Mouse (Mus musculus) kidney, embryonic 16.5 days (tissue): ENCODE results near the gene Trhr2. TPM values are rescaled to one million over a fixed set of nuclear protein-coding genes. Genes with fewer than 3 reads are reported as not detected.

ENCODE experiments used
- ATAC-seq: fragments of 200-750 bp; cut with Nextera tagmentation; 2 replicates; pipeline ENCODE4 v1.8.0; 2017; ENCODE audit warnings: moderate TSS enrichment; ENCODE audit not compliant: low FRiP score, low TSS enrichment
- H3K27ac ChIP-seq: fragments of 300-500 bp; sonication (generic); 2 replicates; pipeline ENCODE4 v1.5.1; 2014; ENCODE audit warnings: low read length
- H3K27me3 ChIP-seq: fragments of 300-500 bp; sonication (generic); 2 replicates; pipeline ENCODE4 v1.6.1; 2014; ENCODE audit warnings: low read length, control low read depth, mixed read lengths; ENCODE audit not compliant: insufficient read depth
- H3K36me3 ChIP-seq: fragments of 300-500 bp; sonication (generic); 2 replicates; pipeline ENCODE4 v1.6.1; 2014; ENCODE audit warnings: low read length, control low read depth, mixed read lengths; ENCODE audit not compliant: insufficient read depth
- H3K4me1 ChIP-seq: fragments of 300-500 bp; sonication (generic); 2 replicates; pipeline ENCODE4 v1.6.1; 2014; ENCODE audit warnings: low read length, control low read depth, mixed read lengths; ENCODE audit not compliant: insufficient read depth
- H3K4me2 ChIP-seq: fragments of 300-500 bp; sonication (generic); replicated peaks from 2 replicates; pipeline ENCODE4 v1.6.1; 2014; ENCODE audit warnings: low read depth, low read length
- H3K4me3 ChIP-seq: fragments of 300-500 bp; sonication (generic); 2 replicates; pipeline ENCODE4 v1.5.1; 2014; ENCODE audit warnings: mild to moderate bottlenecking, low read length
- H3K9ac ChIP-seq: fragments of 300-500 bp; sonication (generic); replicated peaks from 2 replicates; pipeline ENCODE4 v1.6.1; 2014; ENCODE audit warnings: low read length
- H3K9me3 ChIP-seq: fragments of 300-500 bp; sonication (generic); 2 replicates; pipeline ENCODE4 v1.6.1; 2016; ENCODE audit warnings: low read length, control low read depth
- WGBS: fragments of 180-500 bp; shearing (Covaris S2); extraction: QIAGEN DNeasy Blood & Tissue Kit; methylation state at CpG from one replicate; pipeline ENCODE4 v1.1.7; 2014; 5-methylcytosine and 5-hydroxymethylcytosine counted together
- polyA plus RNA-seq: library from polyadenylated mRNA; unstranded; fragments of >200 nt; fragmentation: Nextera tagmentation; extraction: Ambion mirVana; gene quantifications from 2 replicates; pipeline ENCODE4 v1.2.1, GENCODE M21; 2015

The Trhr2 gene
- polyA plus RNA-seq, 1 experiment from 2014 or later = not detected

GRCm38 (mm10) chr8:122313310-122313709 lies 47.2 kb downstream of the Trhr2 start:
- no peaks in the 10 kb centered on the region; the same call in 1 of the 2 replicates for H3K4me1 ChIP-seq
- no peaks in the 10 kb centered on the region for H3K36me3 ChIP-seq
- no peaks in the 10 kb centered on the region for H3K27me3 ChIP-seq
- H3K27ac ChIP-seq = no peak overlapping the region
- H3K4me2 ChIP-seq = no peak overlapping the region
- H3K9me3 ChIP-seq = no peaks in the 10 kb centered on the region
- no peak for ATAC-seq
- H3K4me3 ChIP-seq = no peak overlapping the region
- WGBS = 57% methylated on average over 12 of the region's 12 CpGs
- H3K9ac ChIP-seq = no peak overlapping the region

GRCm38 (mm10) chr8:122312553-122312952 lies 48.0 kb downstream of the Trhr2 start:
- no peak overlapping the region for H3K4me2 ChIP-seq
- no peaks in the 10 kb centered on the region for H3K9me3 ChIP-seq
- H3K4me1 ChIP-seq = no peaks in the 10 kb centered on the region; the same call in 1 of the 2 replicates
- no peaks in the 10 kb centered on the region for H3K27me3 ChIP-seq
- H3K4me3 ChIP-seq = no peak overlapping the region
- WGBS = 72% methylated on average over 2 of the region's 2 CpGs
- H3K9ac ChIP-seq = no peak overlapping the region
- ATAC-seq = no peak
- H3K36me3 ChIP-seq = no peaks in the 10 kb centered on the region
- no peak overlapping the region for H3K27ac ChIP-seq

GRCm38 (mm10) chr8:122311115-122311514 lies 49.4 kb downstream of the Trhr2 start:
- Histone ChIP-seq H3K4me2 (no peak overlapping the region), H3K4me1 (no peaks in the 10 kb centered on the region; the same call in 1 of the 2 replicates), H3K27ac (no peak overlapping the region), H3K4me3 (no peak overlapping the region), H3K9ac (no peak overlapping the region), H3K27me3 (no peaks in the 10 kb centered on the region), H3K36me3 (no peaks in the 10 kb centered on the region), H3K9me3 (no peaks in the 10 kb centered on the region)
- 89% methylated on average over 2 of the region's 2 CpGs for WGBS
- ATAC-seq = no peak

GRCm38 (mm10) chr8:122309272-122309671 lies 51.3 kb downstream of the Trhr2 start:
- 84% methylated on average over 12 of the region's 12 CpGs for WGBS
- Histone ChIP-seq H3K4me2 (no peak overlapping the region), H3K4me1 (peaks cover 2% of the 10 kb centered on the region; the same call in 1 of the 2 replicates), H3K9ac (no peak overlapping the region), H3K4me3 (no peak overlapping the region), H3K27me3 (no peaks in the 10 kb centered on the region), H3K36me3 (0 out of 2 replicates have a peak, but pooled peaks cover 2% of the 10 kb centered on the region), H3K27ac (no peak overlapping the region), H3K9me3 (no peaks in the 10 kb centered on the region)
- ATAC-seq = no peak

- no peak overlapping the region for H3K4me2 ChIP-seq
- H3K9me3 ChIP-seq = no peaks in the 10 kb centered on the region
- 92% methylated on average over 8 of the region's 8 CpGs for WGBS
- no peak overlapping the region for H3K9ac ChIP-seq
- H3K36me3 ChIP-seq = 0 out of 2 replicates have a peak, but pooled peaks cover 2% of the 10 kb centered on the region
- no peak overlapping the region for H3K4me3 ChIP-seq
- H3K27ac ChIP-seq = no peak overlapping the region
- no peaks in the 10 kb centered on the region for H3K27me3 ChIP-seq
- H3K4me1 ChIP-seq = peaks cover 7% of the 10 kb centered on the region; the same call in 1 of the 2 replicates
- ATAC-seq = no peak
These were observed 52.7 kb downstream of the Trhr2 start for GRCm38 (mm10) chr8:122307836-122308235.

Other genes starting within 250 kb of the Trhr2 start
- gene Zfpm1, start 78.6 kb downstream of the Trhr2 start, polyA plus RNA-seq = 1.5 and 1.6 TPM in 2 replicates
- 50.1 and 50.6 TPM in 2 replicates for gene Zc3h18, start 15.9 kb upstream of the Trhr2 start, polyA plus RNA-seq
- gene Il17c, start 61.3 kb upstream of the Trhr2 start, polyA plus RNA-seq = not detected in 2 replicates
- 385 and 421 TPM in 2 replicates for gene Cyba, start 72.2 kb upstream of the Trhr2 start, polyA plus RNA-seq
- 36.4 and 36.6 TPM in 2 replicates for gene Mvd, start 82.7 kb upstream of the Trhr2 start, polyA plus RNA-seq
- 0.75 and 0.77 TPM in 2 replicates for gene Snai3, start 100.0 kb upstream of the Trhr2 start, polyA plus RNA-seq
- 39.3 and 46.0 TPM in 2 replicates for gene Rnf166, start 115.3 kb upstream of the Trhr2 start, polyA plus RNA-seq
- 46.5 and 48.0 TPM in 2 replicates for gene Ctu2, start 115.4 kb upstream of the Trhr2 start, polyA plus RNA-seq
- 15.6 and 16.9 TPM in 2 replicates for gene Piezo1, start 190.6 kb upstream of the Trhr2 start, polyA plus RNA-seq
- gene Cdt1, start 207.3 kb upstream of the Trhr2 start, polyA plus RNA-seq = 43.0 and 49.0 TPM in 2 replicates
- 363 and 371 TPM in 2 replicates for gene Aprt, start 216.2 kb upstream of the Trhr2 start, polyA plus RNA-seq